Mouse (Mus musculus) kidney, postnatal 4 days (tissue): Measurements from ENCODE around the gene Rhebl1.
"Not testable (repeated sequence)": the region's sequence is repeated elsewhere in the genome, so short reads cannot be mapped to it uniquely, and the experiment has no call there.

Experiments
- DNase-seq, 2 experiments: peaks; one replicate each; pipeline ENCODE4 v3.0.0; 2021; ENCODE audit warnings: mixed read lengths in 2 of 2

Rhebl1 gene

GRCm38 (mm10) chr15:98893940-98894745 is at the start of gene Rhebl1:
Rhebl1 (minus strand) TSS chr15:98894540.
- peak; percentile 57 to 73 for DNase-seq

- DNase-seq = no peak
Measured at GRCm38 (mm10) chr15:98943133-98943532, 48.8 kb upstream of the Rhebl1 start.

GRCm38 (mm10) chr15:98942081-98942480 is 47.7 kb upstream of the Rhebl1 start:
- no peak for DNase-seq

- DNase-seq = no peak
Measured at GRCm38 (mm10) chr15:98941539-98941938, 47.2 kb upstream of the Rhebl1 start.

GRCm38 (mm10) chr15:98940816-98941215 is 46.5 kb upstream of the Rhebl1 start:
- no peak for DNase-seq

- peak; percentile 92 to 96 for DNase-seq
Measured at GRCm38 (mm10) chr15:98934217-98934839, 40.0 kb upstream of the Rhebl1 start, which contains the start of gene Tuba1b. Tuba1b (minus strand) TSS chr15:98934565.

GRCm38 (mm10) chr15:98933833-98934216 is 39.5 kb upstream of the Rhebl1 start:
- DNase-seq = peak; percentile 98 to 99

- DNase-seq = peak in 1 of 2 experiments; percentile 37
Measured at GRCm38 (mm10) chr15:98933004-98933671, 38.8 kb upstream of the Rhebl1 start.

- DNase-seq = no peak
Measured at GRCm38 (mm10) chr15:98930998-98931397, 36.7 kb upstream of the Rhebl1 start.

GRCm38 (mm10) chr15:98930017-98930734 is 35.8 kb upstream of the Rhebl1 start:
- DNase-seq = no peak

GRCm38 (mm10) chr15:98928598-98929240 is 34.4 kb upstream of the Rhebl1 start:
- peak; percentile 79 to 87 for DNase-seq

- DNase-seq = no peak
Measured at GRCm38 (mm10) chr15:98927566-98927965, 33.2 kb upstream of the Rhebl1 start.

GRCm38 (mm10) chr15:98924682-98925081 is 30.3 kb upstream of the Rhebl1 start:
- DNase-seq = no peak

- DNase-seq = no peak
Measured at GRCm38 (mm10) chr15:98923031-98923537, 28.7 kb upstream of the Rhebl1 start.

- no peak for DNase-seq
Measured at GRCm38 (mm10) chr15:98922581-98922980, 28.2 kb upstream of the Rhebl1 start.

- DNase-seq = no peak
Measured at GRCm38 (mm10) chr15:98921510-98921909, 27.2 kb upstream of the Rhebl1 start.

GRCm38 (mm10) chr15:98918499-98918895 is 24.2 kb upstream of the Rhebl1 start:
- not testable (repeated sequence) for DNase-seq

- DNase-seq = peak; percentile 99
Measured at GRCm38 (mm10) chr15:98917538-98918498, 23.5 kb upstream of the Rhebl1 start, which contains the start of gene Lmbr1l. Lmbr1l (minus strand) TSS chr15:98918231.

GRCm38 (mm10) chr15:98917091-98917490 is 22.8 kb upstream of the Rhebl1 start:
- DNase-seq = no peak

- no peak for DNase-seq
Measured at GRCm38 (mm10) chr15:98916016-98916415, 21.7 kb upstream of the Rhebl1 start.

- DNase-seq = no peak
Measured at GRCm38 (mm10) chr15:98914903-98915302, 20.6 kb upstream of the Rhebl1 start.
